Mouse (Mus musculus): ENCODE data around the gene Ddx31.

- TF ChIP-seq POLR2AphosphoS2 (IDR thresholded peaks at IDR 0.05; ENCODE audit: insufficient read length, low read depth) (no peak), POLR2A (IDR thresholded peaks at IDR 0.05; ENCODE audit: insufficient read length, low read depth) (no peak)
Observed at GRCm38 (mm10) chr2:28904786-28905185, 64.6 kb downstream of the Ddx31 start.

Data from myocyte (in vitro differentiated cells).